Comparison of ENCODE assay signal across 10 mouse cellular contexts in genomic region chr8:20612721-20613120, GRCm38 (mm10). TPM values are rescaled to one million over a fixed set of nuclear protein-coding genes. Genes with fewer than 3 reads are reported as not detected.
DNase-seq lines count a peak whose midpoint lies in the region.
"Had no signal": no experiment of that assay in that cellular context is flagged by ENCODE, and none has a peak within 500 bp of the region (broad histone marks: within the 10 kb centered on the region; RNA-seq: fewer than 3 reads in every experiment).

No protein-coding gene starts in this region.

- DNase-seq in adrenal gland, postnatal 10 days = peak; percentile 1
- peak; percentile 6 for DNase-seq in gastrocnemius, postnatal 25 days
- peak; percentile 86 for DNase-seq in heart, adult 11 months
- DNase-seq in kidney, postnatal 10 days = peak; percentile 6
- DNase-seq in testis, postnatal 10 days (ENCODE audit: low spot score) = peak; percentile 49
- peak; percentile 4 for DNase-seq in thymus, postnatal 14 days

RNA-seq across cellular contexts. Expression of gene Gm21119, which starts 2.0 kb away (rescaled TPM):
- under 1 TPM; 0.27 to 0.48 TPM for total RNA-seq in adrenal gland, postnatal 10 days (2021)
- under 1 TPM; 0.29 to 0.36 TPM for total RNA-seq in gastrocnemius, postnatal 25 days (2021)
- total RNA-seq: adrenal gland, adult 2 months; CH12.LX; ES-E14; MEL had no signal

Comparison
In these comparisons a context has a peak if more than half of its experiments do, and no peak if none do; other contexts are left out.
1. Peak in every context shown above with its lines: DNase-seq.
2. DNase-seq: peak in every context shown above with its lines; median percentile 86 in heart, adult 11 months; 49 in testis, postnatal 10 days; 6 in gastrocnemius, postnatal 25 days; 6 in kidney, postnatal 10 days; 4 in thymus, postnatal 14 days; 1 in adrenal gland, postnatal 10 days.